Mouse (Mus musculus) lung, adult 2 months (tissue): ENCODE results near the gene Cldn9. TPM values are rescaled to one million over a fixed set of nuclear protein-coding genes. Genes with fewer than 3 reads are reported as not detected.

Source experiments
- DNase-seq: peaks from one replicate; pipeline ENCODE4 v3.0.0; 2022
- H3K4me1 ChIP-seq: fragments of 200-500 bp; 2 replicates; pipeline ENCODE4 v1.6.1; 2011; ENCODE audit warnings: low read length; ENCODE audit not compliant: control insufficient read depth, insufficient read depth
- H3K4me3 ChIP-seq: fragments of 200-500 bp; replicated peaks from 2 replicates; pipeline ENCODE3; 2011; ENCODE audit warnings: low read depth, mild to moderate bottlenecking, control low read depth, low read length; ENCODE audit errors: extremely low read depth
- CTCF ChIP-seq: fragments of 200-500 bp; IDR thresholded peaks from 2 replicates; pipeline ENCODE4 v1.5.1; 2011; ENCODE audit warnings: mild to moderate bottlenecking, low read length, control low read depth; ENCODE audit not compliant: insufficient read depth
- POLR2A ChIP-seq: fragments of 200-500 bp; IDR thresholded peaks from 2 replicates; pipeline ENCODE4 v1.6.1; 2011; ENCODE audit warnings: low read depth, mild to moderate bottlenecking, control low read depth, low read length, borderline replicate concordance; ENCODE audit errors: extremely low read depth
- WGBS: fragments of 180-500 bp; shearing (Covaris S2); methylation state at CpG from one replicate; pipeline ENCODE4 v1.1.7; 2018; 5-methylcytosine and 5-hydroxymethylcytosine counted together
- polyA plus RNA-seq: library from polyadenylated mRNA; depleted of rRNA; stranded (reverse); fragments of >200 nt; gene quantifications from 2 replicates; pipeline ENCODE4 v1.2.3, GENCODE M21; 2012

The Cldn9 gene
- polyA plus RNA-seq, 1 experiment: 0.07 TPM

DNA sequence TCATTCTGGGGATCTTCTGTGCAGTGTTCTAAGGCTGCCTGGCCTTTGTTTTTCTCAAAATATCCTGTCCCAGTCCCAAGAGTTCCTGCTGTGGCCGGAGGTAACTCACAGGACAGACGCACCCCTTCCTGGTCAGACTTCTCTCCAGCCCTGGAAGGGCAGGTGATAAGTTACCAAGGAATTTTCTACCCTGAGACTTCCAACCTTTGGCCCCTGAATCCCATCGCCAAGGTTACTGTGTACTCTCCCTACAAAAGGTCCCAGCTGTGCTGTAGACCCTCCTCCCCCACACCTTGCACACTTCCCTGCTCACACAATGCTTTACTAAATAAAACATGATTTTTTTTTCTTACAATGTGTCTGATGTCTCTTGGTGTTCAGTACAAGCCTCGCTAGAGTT lies 1.7 kb downstream of the Cldn9 start:
- DNase-seq: no peak
- WGBS: 44% methylated on average over 4 of the region's 4 CpGs
- H3K4me3 ChIP-seq: no peak overlapping the region
- H3K4me1 ChIP-seq: no peaks in the 10 kb centered on the region
- TF ChIP-seq POLR2A (no peak), CTCF (no peak)

DNA sequence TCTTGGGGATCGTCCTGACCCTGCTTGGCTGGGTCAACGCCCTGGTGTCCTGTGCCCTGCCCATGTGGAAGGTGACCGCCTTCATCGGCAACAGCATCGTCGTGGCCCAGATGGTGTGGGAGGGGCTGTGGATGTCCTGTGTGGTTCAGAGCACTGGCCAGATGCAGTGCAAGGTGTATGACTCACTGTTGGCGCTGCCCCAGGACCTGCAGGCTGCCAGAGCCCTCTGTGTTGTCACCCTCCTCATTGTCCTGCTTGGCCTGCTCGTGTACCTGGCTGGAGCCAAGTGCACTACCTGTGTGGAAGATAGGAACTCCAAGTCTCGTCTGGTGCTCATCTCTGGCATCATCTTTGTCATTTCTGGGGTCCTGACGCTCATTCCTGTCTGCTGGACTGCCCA lies 2.7 kb downstream of the Cldn9 start:
- WGBS: 64% methylated on average over 10 of the region's 10 CpGs
- TF ChIP-seq CTCF (no peak), POLR2A (no peak)
- no peaks in the 10 kb centered on the region for H3K4me1 ChIP-seq
- no peak for DNase-seq
- H3K4me3 ChIP-seq: no peak overlapping the region

GRCm38 (mm10) chr17:23680336-23680735 lies 3.5 kb downstream of the Cldn9 start:
- TF ChIP-seq CTCF: no peak
- no peak for TF ChIP-seq POLR2A
- Histone ChIP-seq H3K4me3 (no peak overlapping the region), H3K4me1 (peaks cover 3% of the 10 kb centered on the region)
- WGBS: 60% methylated on average over 9 of the region's 9 CpGs
- DNase-seq: no peak

GRCm38 (mm10) chr17:23679127-23679835 lies 4.5 kb downstream of the Cldn9 start, which contains the start of gene Cldn6:
Gene Cldn6, plus strand, starts transcription at chr17:23679249.
- no peak for TF ChIP-seq POLR2A
- no peak for TF ChIP-seq CTCF
- WGBS: 6% methylated on average over 38 of the region's 38 CpGs
- Histone ChIP-seq H3K4me1 (peaks cover 3% of the 10 kb centered on the region), H3K4me3 (no peak within 1 kb of the TSS)
- no peak for DNase-seq

GRCm38 (mm10) chr17:23677236-23677679 lies 6.6 kb downstream of the Cldn9 start, which contains the start of gene Tnfrsf12a:
Gene Tnfrsf12a, minus strand, starts transcription at chr17:23677468.
- TF ChIP-seq POLR2A: peak; percentile 97
- no peak for TF ChIP-seq CTCF
- Histone ChIP-seq H3K4me1 (peaks cover 3% of the 10 kb centered on the region), H3K4me3 (peak within 1 kb of the TSS; percentile 83)
- peak; percentile 83 for DNase-seq
- under 1% methylated on average over 34 of the region's 34 CpGs for WGBS

- Histone ChIP-seq H3K4me1 (peaks cover 3% of the 10 kb centered on the region), H3K4me3 (peak overlapping the region; percentile 83)
- peak; percentile 65 for DNase-seq
- WGBS: 1% methylated on average over 36 of the region's 37 CpGs
- TF ChIP-seq POLR2A (no peak), CTCF (no peak)
Observed at GRCm38 (mm10) chr17:23676473-23677031, 7.3 kb downstream of the Cldn9 start.

GRCm38 (mm10) chr17:23675564-23676281 lies 8.1 kb downstream of the Cldn9 start:
- WGBS: 19% methylated on average over 15 of the region's 15 CpGs
- Histone ChIP-seq H3K4me1 (peaks cover 3% of the 10 kb centered on the region), H3K4me3 (peak overlapping the region; percentile 83)
- TF ChIP-seq CTCF (no peak), POLR2A (no peak)
- peak; percentile 60 for DNase-seq

GRCm38 (mm10) chr17:23675127-23675526 lies 8.7 kb downstream of the Cldn9 start:
- DNase-seq: peak; percentile 39
- TF ChIP-seq CTCF (no peak), POLR2A (no peak)
- Histone ChIP-seq H3K4me1 (peaks cover 3% of the 10 kb centered on the region), H3K4me3 (no peak overlapping the region)
- WGBS: 39% methylated on average over 5 of the region's 5 CpGs

GRCm38 (mm10) chr17:23674271-23674952 lies 9.4 kb downstream of the Cldn9 start:
- no peak for TF ChIP-seq POLR2A
- no peak for TF ChIP-seq CTCF
- 33% methylated on average over 9 of the region's 9 CpGs for WGBS
- H3K4me1 ChIP-seq: peaks cover 3% of the 10 kb centered on the region
- H3K4me3 ChIP-seq: peak overlapping the region; percentile 99
- DNase-seq: peak; percentile 28
